Mouse (Mus musculus) liver, embryonic 14.5 days (tissue): ENCODE measurements at regions not wholly inside any gene's neighbourhood (a gene's known extent, or its start where the extent isn't known, plus 50 kb on each side); places are given as distances from the start of the nearest gene placed in this dataset.

Source experiments
- CTCF ChIP-seq: IDR thresholded peaks from 2 replicates; pipeline ENCODE4 v1.5.1; 2016; ENCODE audit warnings: antibody characterized with exemption, low read depth, control low read depth
- EP300 ChIP-seq: IDR thresholded peaks from 2 replicates; pipeline ENCODE4 v1.6.1; 2016; ENCODE audit warnings: antibody characterized with exemption, low read depth

GRCm38 (mm10) chr4:55452546-55452945 lies 79.7 kb downstream of the Klf4 start:
- TF ChIP-seq CTCF (no peak), EP300 (no peak)
